21 mouse cellular contexts compared by ENCODE assay signal in the genomic region with DNA sequence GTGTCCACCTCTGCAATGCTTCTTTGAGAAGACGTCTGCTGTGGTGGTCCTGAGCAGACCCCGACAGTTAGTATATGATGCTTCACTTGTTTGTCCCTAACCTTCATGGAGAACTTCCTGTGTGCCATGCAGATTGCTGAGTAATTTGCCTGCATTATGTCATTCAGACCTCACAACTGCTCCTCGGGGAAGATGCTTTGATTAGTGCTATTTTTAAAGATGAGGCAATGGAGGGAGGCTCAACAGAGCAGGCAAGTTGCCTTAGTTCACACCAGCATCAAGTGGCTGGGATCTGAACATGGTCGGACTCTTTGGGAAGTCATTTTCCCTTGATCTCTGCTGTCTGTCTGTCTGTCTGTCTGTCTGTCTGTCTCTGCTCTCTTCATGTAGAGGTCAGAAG.
DNase-seq lines count a peak whose midpoint lies in the region; ATAC-seq lines count a peak whose summit lies in the region.
"Had no signal": no experiment of that assay in that cellular context is flagged by ENCODE, and none has a peak within 500 bp of the region (broad histone marks: within the 10 kb centered on the region; RNA-seq: fewer than 3 reads in every experiment).

No protein-coding gene starts in this region.

- H3K4me3 ChIP-seq in embryonic facial prominence, embryonic 14.5 days (ENCODE audit: low read depth, low read length), result no peak overlapping the region
- H3K4me3 ChIP-seq in embryonic facial prominence, embryonic 10.5 days, result no peak overlapping the region
- no peak overlapping the region for H3K4me3 ChIP-seq in heart, embryonic 13.5 days
- H3K4me3 ChIP-seq: embryonic facial prominence, embryonic 12.5 days; forebrain, embryonic 12.5 days; heart, embryonic 10.5 days; hindbrain, embryonic 15.5 days had no signal

- no peak overlapping the region for H3K9ac ChIP-seq in embryonic facial prominence, embryonic 14.5 days (ENCODE audit: low read depth, low read length)
- H3K9ac ChIP-seq in heart, embryonic 13.5 days, result no peak overlapping the region
- H3K9ac ChIP-seq: embryonic facial prominence, embryonic 12.5 days; forebrain, embryonic 12.5 days; forebrain, postnatal 0 days; hindbrain, embryonic 15.5 days had no signal

- WGBS in embryonic facial prominence, embryonic 14.5 days, result 76% methylated on average over 4 of the region's 4 CpGs
- 76% methylated on average over 4 of the region's 4 CpGs for WGBS in embryonic facial prominence, embryonic 10.5 days
- WGBS in heart, embryonic 13.5 days, result 39% methylated on average over 4 of the region's 4 CpGs

- peak; percentile 20 for DNase-seq in embryonic facial prominence, embryonic 14.5 days (ENCODE audit: low spot score)
- DNase-seq in embryonic facial prominence, embryonic 10.5 days (ENCODE audit: low spot score), result no peak
- no peak for DNase-seq in heart, postnatal 36 days
- peak; percentile 19 for DNase-seq in lung, postnatal 10 days
- DNase-seq in lung, postnatal 14 days, result no peak
- DNase-seq: adrenal gland, adult 2 months; adrenal gland, postnatal 25 days; B cell, adult 2 months; cerebellum, adult 8-10 months; cerebellum, postnatal 14 days; embryo, embryonic 11 days; forebrain, postnatal 0 days; gastrocnemius, postnatal 14 days; kidney, adult 2 months had no signal

- no peak overlapping the region for H3K4me2 ChIP-seq in embryonic facial prominence, embryonic 14.5 days (ENCODE audit: low read depth, low read length)
- H3K4me2 ChIP-seq in heart, embryonic 13.5 days, result no peak overlapping the region
- H3K4me2 ChIP-seq: embryonic facial prominence, embryonic 12.5 days; forebrain, embryonic 12.5 days; hindbrain, embryonic 15.5 days had no signal

- H3K4me1 ChIP-seq in embryonic facial prominence, embryonic 14.5 days (ENCODE audit: control insufficient read depth, insufficient read depth, low read length), result no peaks in the 10 kb centered on the region
- H3K4me1 ChIP-seq in embryonic facial prominence, embryonic 10.5 days, result peaks cover 4% of the 10 kb centered on the region
- peaks cover 7% of the 10 kb centered on the region for H3K4me1 ChIP-seq in heart, embryonic 13.5 days
- H3K4me1 ChIP-seq: embryonic facial prominence, embryonic 12.5 days; hindbrain, embryonic 15.5 days had no signal

- no peaks in the 10 kb centered on the region for H3K36me3 ChIP-seq in embryonic facial prominence, embryonic 14.5 days (ENCODE audit: control insufficient read depth, insufficient read depth, low read length)
- no peaks in the 10 kb centered on the region for H3K36me3 ChIP-seq in embryonic facial prominence, embryonic 10.5 days (replicated peaks)
- H3K36me3 ChIP-seq in heart, embryonic 13.5 days, result no peaks in the 10 kb centered on the region
- H3K36me3 ChIP-seq: embryonic facial prominence, embryonic 12.5 days; forebrain, embryonic 12.5 days; heart, embryonic 10.5 days; hindbrain, embryonic 15.5 days had no signal

- intact Hi-C loops in heart, postnatal 36 days (cut with DNase I), result no loop called here

- H3K27ac ChIP-seq in embryonic facial prominence, embryonic 14.5 days (replicated peaks; ENCODE audit: low read depth, low read length), result no peak overlapping the region
- H3K27ac ChIP-seq in embryonic facial prominence, embryonic 10.5 days (replicated peaks), result no peak overlapping the region
- H3K27ac ChIP-seq in heart, embryonic 13.5 days (replicated peaks), result 0 out of 2 replicates have a peak overlapping the region, but pooled peaks have one; percentile 45
- H3K27ac ChIP-seq: embryonic facial prominence, embryonic 12.5 days; forebrain, embryonic 12.5 days; heart, embryonic 10.5 days; hindbrain, embryonic 15.5 days had no signal

- ATAC-seq in embryonic facial prominence, embryonic 14.5 days (ENCODE audit: low read depth), result peak; percentile 50; the same call in 1 of the 2 replicates
- ATAC-seq in heart, embryonic 13.5 days (ENCODE audit: extremely low read depth, insufficient number of reproducible peaks, low FRiP score, low TSS enrichment), result no peak
- no peak for ATAC-seq in CD4-positive, CD25-positive, alpha-beta regulatory T cell, adult 4 months
- ATAC-seq: forebrain, postnatal 0 days; intestine, embryonic 16.5 days had no signal

- peaks cover 8% of the 10 kb centered on the region; the same call in 1 of the 2 replicates for H3K9me3 ChIP-seq in embryonic facial prominence, embryonic 14.5 days (ENCODE audit: control insufficient read depth, low read length)
- peaks cover 8% of the 10 kb centered on the region for H3K9me3 ChIP-seq in embryonic facial prominence, embryonic 10.5 days
- peaks cover 9% of the 10 kb centered on the region; the same call in 1 of the 2 replicates for H3K9me3 ChIP-seq in heart, embryonic 13.5 days
- H3K9me3 ChIP-seq: embryonic facial prominence, embryonic 12.5 days; forebrain, embryonic 12.5 days; heart, embryonic 10.5 days; hindbrain, embryonic 15.5 days had no signal

- H3K27me3 ChIP-seq in embryonic facial prominence, embryonic 14.5 days (replicated peaks; ENCODE audit: control insufficient read depth, insufficient read depth, low read length), result no peaks in the 10 kb centered on the region
- H3K27me3 ChIP-seq in embryonic facial prominence, embryonic 10.5 days (replicated peaks; ENCODE audit: low read depth, poor library complexity, severe bottlenecking), result no peaks in the 10 kb centered on the region
- H3K27me3 ChIP-seq in heart, embryonic 13.5 days (replicated peaks), result no peaks in the 10 kb centered on the region
- H3K27me3 ChIP-seq: embryonic facial prominence, embryonic 12.5 days; forebrain, embryonic 12.5 days; hindbrain, embryonic 15.5 days had no signal

Comparison
In these comparisons a context has a peak if more than half of its experiments do, and no peak if none do; other contexts are left out.
1. DNase-seq: peak in embryonic facial prominence, embryonic 14.5 days (single experiment) and lung, postnatal 10 days (single experiment); none in embryonic facial prominence, embryonic 10.5 days (single experiment), heart, postnatal 36 days (0 of 2) and lung, postnatal 14 days (single experiment).